Mouse (Mus musculus): ENCODE results near the gene Isl2.

Isl2 gene

DNA sequence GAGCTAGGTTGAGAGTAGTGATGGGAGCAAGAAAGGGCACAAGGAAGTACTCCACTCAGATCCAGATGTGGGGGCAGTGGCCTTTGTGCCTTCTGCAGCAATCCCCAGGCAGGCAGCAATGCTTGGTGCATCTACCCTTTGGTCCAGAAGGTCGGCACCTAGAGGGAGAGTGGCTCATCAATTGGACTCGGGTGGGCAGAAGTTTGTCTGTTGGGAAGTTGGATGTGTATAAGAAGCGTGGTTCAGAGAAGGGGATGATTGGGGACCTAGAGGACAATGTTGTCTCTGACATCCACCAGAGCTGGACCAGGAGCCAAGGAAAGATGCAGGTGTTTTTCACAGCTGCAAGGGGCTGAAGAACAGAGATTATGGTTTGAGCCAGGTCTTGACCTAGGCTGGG lies 10.4 kb downstream of the Isl2 start:
- DNase-seq = peak; percentile 74

DNA sequence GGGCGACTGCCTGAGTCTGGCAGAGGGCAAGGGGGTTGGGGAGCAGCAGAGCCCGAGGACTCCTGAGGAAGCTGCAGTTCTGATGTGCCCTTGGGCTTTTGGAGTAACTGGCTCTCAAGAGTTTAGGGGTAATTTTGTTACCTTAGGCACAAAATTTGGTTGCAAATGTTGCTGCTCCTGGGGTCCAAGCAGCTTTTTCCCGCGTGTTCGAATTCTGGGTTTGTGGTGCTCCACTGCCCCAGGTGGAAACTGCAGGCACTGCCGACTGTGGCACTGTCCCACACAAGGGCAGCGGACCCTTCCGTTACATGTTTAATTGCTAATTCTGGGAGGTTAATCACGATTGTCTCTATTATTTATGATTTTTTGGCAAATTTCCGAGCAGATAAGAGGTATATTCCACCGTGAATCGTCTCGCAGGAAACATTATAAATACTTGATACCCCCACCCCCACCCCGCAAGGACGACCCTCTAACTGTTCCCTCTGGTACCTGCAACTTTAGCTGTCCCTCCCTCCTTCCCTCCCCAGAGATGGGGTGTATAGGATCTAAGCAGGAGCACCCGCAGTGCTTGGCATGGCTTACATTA lies 10.9 kb downstream of the Isl2 start:
- DNase-seq = no peak

DNA sequence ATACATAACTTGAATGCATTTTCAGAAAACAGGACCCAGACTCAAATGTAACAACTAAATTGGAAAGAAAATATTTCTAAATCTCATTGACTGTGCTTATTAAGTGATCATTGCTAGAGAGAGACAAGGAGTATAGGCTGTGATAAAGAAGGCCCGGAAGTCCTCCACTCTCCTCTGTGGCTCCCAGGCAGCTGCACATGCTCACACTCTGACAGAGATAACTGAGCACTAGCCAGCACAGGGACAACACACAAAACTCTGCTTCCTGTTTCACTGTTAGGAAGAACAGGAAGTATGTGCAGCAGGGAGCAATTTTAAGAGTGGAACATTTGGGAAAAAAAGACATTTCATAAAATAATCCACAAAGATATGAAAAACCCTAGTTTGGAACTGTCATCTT lies 16.5 kb downstream of the Isl2 start:
- peak; percentile 85 for DNase-seq

DNA sequence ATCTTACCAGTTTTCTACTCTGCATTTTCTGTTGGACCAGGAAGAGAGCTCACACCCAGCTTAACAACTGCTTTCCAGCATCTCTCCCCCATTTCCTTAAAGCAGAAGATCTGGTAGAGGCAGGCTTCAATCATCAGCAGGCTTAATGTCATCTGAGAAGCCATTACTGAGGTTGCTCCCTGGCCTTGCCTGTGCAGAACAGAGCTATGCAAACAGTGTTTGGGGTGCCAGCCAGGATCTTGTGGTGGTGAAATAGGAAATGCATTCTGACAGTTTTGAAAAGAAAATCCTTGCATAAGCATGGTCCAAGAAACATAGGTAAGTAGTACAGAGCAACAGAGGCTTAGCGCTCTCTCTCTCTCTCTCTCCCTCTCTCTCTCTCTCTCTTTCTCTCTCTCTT lies 22.5 kb downstream of the Isl2 start:
- peak; percentile 52 for DNase-seq

DNA sequence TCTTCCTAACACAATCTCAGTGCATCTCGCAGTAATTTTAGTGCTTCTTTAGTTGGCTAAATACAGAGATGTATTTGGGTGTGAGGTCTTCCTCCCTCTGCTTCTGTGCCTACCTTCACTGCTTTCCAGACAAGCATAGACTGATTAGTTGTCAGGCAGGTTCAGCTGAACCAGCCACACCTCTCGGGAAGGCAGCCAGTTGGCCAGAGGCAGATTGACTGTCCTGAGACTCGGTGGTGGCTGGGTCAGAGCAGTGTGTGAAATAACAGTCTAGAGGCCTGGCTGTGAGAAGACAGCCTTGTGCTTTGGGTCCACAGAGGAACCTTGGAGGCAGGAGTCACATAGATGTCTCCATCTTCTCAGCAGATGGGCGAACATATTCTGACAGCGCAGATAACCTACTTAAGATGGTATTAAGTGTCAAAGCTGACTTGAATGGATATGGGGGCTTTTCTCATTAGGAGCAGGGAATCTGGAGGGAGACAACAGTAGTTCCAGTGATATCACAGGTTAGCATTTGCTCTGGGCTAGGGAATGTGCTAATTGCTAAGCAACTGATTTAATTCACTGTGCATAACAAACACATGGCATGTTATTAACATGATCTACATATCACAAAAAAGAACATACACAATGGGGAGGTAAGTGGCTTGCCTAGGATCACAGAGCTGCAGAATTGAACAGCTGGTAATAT lies 30.1 kb downstream of the Isl2 start:
- DNase-seq = peak; percentile 91

DNA sequence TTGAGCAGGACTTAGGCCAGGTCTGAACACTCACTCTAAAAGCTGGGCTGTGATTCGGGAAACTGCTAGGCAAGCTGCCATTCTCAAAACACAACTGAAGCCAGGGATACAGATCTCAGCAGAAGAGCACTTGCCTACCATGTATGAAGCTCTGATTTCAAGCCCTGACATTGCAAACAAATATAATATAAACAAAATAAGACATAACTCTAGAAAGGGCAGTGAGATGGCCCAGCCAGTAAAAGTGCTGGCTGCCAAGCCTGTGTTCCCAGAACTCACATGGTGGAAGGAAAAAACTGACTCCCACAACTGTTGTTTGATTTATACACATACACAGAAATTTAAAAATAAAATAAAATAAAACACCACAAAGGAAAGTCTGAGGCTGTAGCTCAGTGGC lies 32.6 kb downstream of the Isl2 start:
- no peak for DNase-seq

DNA sequence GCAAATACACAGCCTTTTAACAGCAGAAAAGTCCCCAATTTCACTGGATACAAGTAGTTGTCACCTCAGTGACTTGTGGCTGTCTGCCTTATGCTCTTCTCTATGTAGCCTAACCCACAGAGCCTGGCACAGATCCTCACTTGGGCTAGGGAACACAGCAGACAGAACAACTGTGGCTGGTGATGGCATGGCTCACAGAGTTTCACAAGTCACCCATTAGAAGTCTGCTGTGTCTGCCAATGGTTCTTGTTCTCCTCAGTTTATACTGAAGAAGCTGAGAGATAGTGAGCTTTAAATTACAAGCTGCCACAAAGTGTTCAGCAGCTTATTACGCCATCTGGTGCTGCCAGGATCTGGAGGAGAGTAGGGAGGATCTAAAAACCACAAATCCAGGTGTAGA lies 38.1 kb downstream of the Isl2 start:
- peak; percentile 69 for DNase-seq

DNA sequence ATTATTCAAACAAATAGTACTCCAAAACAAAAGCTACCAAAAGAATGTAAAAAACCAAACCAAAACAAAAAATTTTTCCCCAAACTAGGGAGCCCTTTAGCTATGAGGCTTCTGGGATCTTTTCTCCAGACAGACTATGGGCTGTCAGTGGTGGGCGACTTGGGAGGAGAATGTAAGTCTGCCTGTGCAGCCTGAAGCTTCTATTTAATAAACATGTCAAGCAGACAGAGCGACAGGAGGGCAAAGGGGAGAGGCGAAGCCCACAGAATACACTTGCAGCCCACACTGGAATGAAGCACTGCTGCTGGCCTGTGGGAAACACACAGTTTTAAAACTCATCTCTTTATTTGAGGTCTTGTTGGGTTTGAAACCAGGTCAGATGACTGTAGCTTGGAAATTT lies 42.9 kb downstream of the Isl2 start:
- peak; percentile 36 for DNase-seq

DNA sequence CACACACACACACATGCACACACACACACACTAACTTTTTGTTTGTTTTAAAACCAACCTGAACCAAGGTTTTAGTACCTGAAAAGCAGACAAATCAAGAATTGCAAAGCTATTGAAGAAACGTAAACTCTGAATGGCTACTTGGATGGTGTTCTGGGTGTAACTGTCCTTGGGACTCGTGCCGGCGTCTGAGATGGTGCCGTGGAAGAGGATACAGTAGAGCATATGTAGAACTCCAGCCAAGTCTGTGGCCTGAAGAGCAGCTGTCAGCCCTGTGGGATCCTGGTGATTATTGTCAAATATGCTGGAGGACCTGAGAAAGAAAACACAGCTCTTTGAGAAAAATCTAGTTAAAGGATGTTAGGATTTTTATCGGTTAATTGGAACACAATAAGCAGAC lies 47.7 kb downstream of the Isl2 start:
- peak; percentile 60 for DNase-seq

Measured in heart, adult 11 months (tissue).